Mouse (Mus musculus): ENCODE results near the gene Slc38a4.

DNA sequence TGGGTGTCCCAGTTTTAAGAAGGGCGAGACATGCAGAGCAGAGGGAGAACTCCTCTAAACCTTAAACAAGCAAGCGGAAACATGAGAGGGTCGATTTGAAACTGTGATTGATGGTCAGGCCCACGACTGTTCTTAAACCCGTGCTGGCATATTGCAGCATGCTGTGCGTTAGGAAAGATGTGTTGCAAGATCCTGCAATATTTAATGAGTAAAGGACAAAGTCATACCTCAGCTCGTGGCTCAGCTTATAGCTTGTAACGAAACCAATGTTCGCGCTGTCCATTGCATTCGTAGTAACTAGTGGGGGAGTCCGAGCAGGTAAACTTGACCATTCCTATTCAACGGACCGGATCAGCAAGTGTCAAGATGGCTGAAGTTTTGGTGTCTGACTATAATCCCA is 4.3 kb upstream of the Slc38a4 start:
- TF ChIP-seq CTCF (IDR thresholded peaks at IDR 0.05; ENCODE audit: extremely low read depth, insufficient read depth, low read length) (no peak), POLR2A (IDR thresholded peaks at IDR 0.05; ENCODE audit: extremely low read depth, insufficient read depth, low read length) (no peak)

All from cortical plate, adult 2 months (tissue).